Mouse (Mus musculus) embryonic facial prominence, embryonic 15.5 days (tissue): ENCODE measurements around the gene Narfl. TPM values are rescaled to one million over a fixed set of nuclear protein-coding genes. Genes with fewer than 3 reads are reported as not detected.
A peak's percentile ranks its signal among the peaks of the same experiment; 100 is the strongest.

ENCODE experiments used
- ATAC-seq: fragments of 200-750 bp; cut with Nextera tagmentation; 2 replicates; pipeline ENCODE4 v1.8.0; 2017; ENCODE audit warnings: low read depth, moderate TSS enrichment; ENCODE audit not compliant: insufficient number of reproducible peaks, low FRiP score, low TSS enrichment
- H3K27ac ChIP-seq: fragments of 300-500 bp; sonication (generic); replicated peaks from 2 replicates; pipeline ENCODE4 v1.5.1; 2015; ENCODE audit warnings: mild to moderate bottlenecking, inconsistent platforms
- H3K27me3 ChIP-seq: fragments of 300-500 bp; sonication (generic); 2 replicates; pipeline ENCODE4 v1.6.1; 2015; ENCODE audit warnings: inconsistent platforms
- H3K36me3 ChIP-seq: fragments of 300-500 bp; sonication (generic); 2 replicates; pipeline ENCODE4 v1.6.1; 2015; ENCODE audit warnings: mild to moderate bottlenecking, inconsistent platforms
- H3K4me1 ChIP-seq: fragments of 300-500 bp; sonication (generic); 2 replicates; pipeline ENCODE4 v1.6.1; 2015; ENCODE audit warnings: inconsistent platforms
- H3K4me2 ChIP-seq: fragments of 300-500 bp; sonication (generic); replicated peaks from 2 replicates; pipeline ENCODE4 v1.6.1; 2015; ENCODE audit warnings: mild to moderate bottlenecking, inconsistent platforms
- H3K4me3 ChIP-seq: fragments of 300-500 bp; sonication (generic); replicated peaks from 2 replicates; pipeline ENCODE4 v1.5.1; 2015; ENCODE audit warnings: mild to moderate bottlenecking, inconsistent platforms
- H3K9ac ChIP-seq: fragments of 300-500 bp; sonication (generic); 2 replicates; pipeline ENCODE4 v1.6.1; 2015; ENCODE audit warnings: inconsistent platforms
- H3K9me3 ChIP-seq: fragments of 300-500 bp; sonication (generic); replicated peaks from 2 replicates; pipeline ENCODE4 v1.6.1; 2016; ENCODE audit warnings: inconsistent platforms
- WGBS: fragments of 180-500 bp; shearing (Covaris S2); methylation state at CpG from one replicate; pipeline ENCODE4 v1.1.7; 2015; 5-methylcytosine and 5-hydroxymethylcytosine counted together
- polyA plus RNA-seq: library from polyadenylated mRNA; unstranded; fragments of >200 nt; fragmentation: Nextera tagmentation; extraction: Ambion mirVana; gene quantifications from 2 replicates; pipeline ENCODE4 v1.2.1, GENCODE M21; 2015

Narfl gene
- polyA plus RNA-seq, 1 experiment from 2014 or later = 26.9 TPM

DNA sequence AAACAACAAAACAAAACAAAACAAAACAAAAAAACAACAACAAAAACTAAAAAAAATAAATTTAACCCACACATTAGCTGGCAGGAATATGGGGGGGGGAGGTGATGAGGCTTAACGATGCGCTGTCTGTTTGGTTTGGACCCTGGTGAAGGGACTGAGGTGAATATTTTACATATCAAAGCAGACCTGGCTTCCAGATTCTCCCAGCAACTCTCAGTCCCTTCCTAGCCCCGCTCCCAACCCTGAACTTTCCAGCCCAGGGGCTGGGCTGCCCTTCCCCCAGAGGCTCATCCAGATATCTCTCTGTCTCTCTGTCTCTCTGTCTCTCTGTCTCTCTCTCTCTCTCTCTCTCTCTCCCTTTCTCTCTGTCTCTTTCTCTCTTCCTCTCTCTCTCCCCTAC, 11.0 kb upstream of the Narfl start:
- no peaks in the 10 kb centered on the region for H3K9me3 ChIP-seq
- 40% methylated on average over 3 of the region's 3 CpGs for WGBS
- no peaks in the 10 kb centered on the region for H3K4me1 ChIP-seq
- no peak overlapping the region for H3K9ac ChIP-seq
- H3K36me3 ChIP-seq = no peaks in the 10 kb centered on the region
- ATAC-seq = no peak
- no peak overlapping the region for H3K4me2 ChIP-seq
- H3K27me3 ChIP-seq = peaks cover 4% of the 10 kb centered on the region; the same call in 1 of the 2 replicates
- H3K27ac ChIP-seq = no peak overlapping the region
- H3K4me3 ChIP-seq = no peak overlapping the region

DNA sequence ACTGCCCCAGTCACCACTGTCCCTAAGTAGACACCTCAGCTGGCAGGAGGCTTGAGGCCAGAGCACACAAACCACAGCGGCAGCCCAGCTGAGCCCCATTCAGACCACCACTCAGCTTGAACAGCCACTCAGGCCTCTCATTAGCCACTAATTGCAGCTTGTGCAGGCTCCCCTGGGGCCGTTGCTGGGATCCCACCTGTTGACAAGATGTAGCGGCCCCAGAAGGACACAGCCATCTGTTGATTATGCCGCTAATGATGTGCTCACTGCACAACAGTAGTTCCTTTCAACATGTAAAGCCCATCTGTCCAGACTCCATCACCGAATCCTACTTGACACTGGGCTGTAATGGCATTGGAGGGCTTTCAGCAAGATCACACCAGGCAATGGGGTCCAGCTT, 7.7 kb upstream of the Narfl start:
- ATAC-seq = peak; percentile 76
- Histone ChIP-seq H3K27me3 (peaks cover 8% of the 10 kb centered on the region; the same call in 1 of the 2 replicates), H3K36me3 (no peaks in the 10 kb centered on the region), H3K9me3 (no peaks in the 10 kb centered on the region), H3K27ac (no peak overlapping the region), H3K4me2 (no peak overlapping the region), H3K9ac (no peak overlapping the region), H3K4me3 (no peak overlapping the region), H3K4me1 (no peaks in the 10 kb centered on the region)
- 33% methylated on average over 5 of the region's 5 CpGs for WGBS

GRCm38 (mm10) chr17:25769331-25769730, 4.2 kb upstream of the Narfl start:
- no peak overlapping the region for H3K4me2 ChIP-seq
- H3K9ac ChIP-seq = no peak overlapping the region
- peaks cover 8% of the 10 kb centered on the region; the same call in 1 of the 2 replicates for H3K27me3 ChIP-seq
- no peaks in the 10 kb centered on the region for H3K36me3 ChIP-seq
- no peak overlapping the region for H3K27ac ChIP-seq
- no peaks in the 10 kb centered on the region for H3K9me3 ChIP-seq
- no peak for ATAC-seq
- 27% methylated on average over 9 of the region's 9 CpGs for WGBS
- H3K4me3 ChIP-seq = no peak overlapping the region
- H3K4me1 ChIP-seq = peaks cover 3% of the 10 kb centered on the region

GRCm38 (mm10) chr17:25775318-25776062, 1.9 kb downstream of the Narfl start:
- H3K27ac ChIP-seq = no peak overlapping the region
- no peak overlapping the region for H3K4me2 ChIP-seq
- 78% methylated on average over 10 of the region's 10 CpGs for WGBS
- peaks cover 7% of the 10 kb centered on the region for H3K4me1 ChIP-seq
- no peak overlapping the region for H3K9ac ChIP-seq
- ATAC-seq = no peak
- H3K36me3 ChIP-seq = peaks cover 30% of the 10 kb centered on the region
- no peak overlapping the region for H3K4me3 ChIP-seq
- H3K27me3 ChIP-seq = no peaks in the 10 kb centered on the region
- no peaks in the 10 kb centered on the region for H3K9me3 ChIP-seq

- Histone ChIP-seq H3K36me3 (peaks cover 53% of the 10 kb centered on the region), H3K27me3 (no peaks in the 10 kb centered on the region)
- ATAC-seq = no peak
These were observed 4.4 kb downstream of the Narfl start for GRCm38 (mm10) chr17:25777948-25778347.

GRCm38 (mm10) chr17:25781339-25781738, 7.8 kb downstream of the Narfl start:
- no peak overlapping the region for H3K4me2 ChIP-seq
- H3K27me3 ChIP-seq = no peaks in the 10 kb centered on the region
- H3K9me3 ChIP-seq = no peaks in the 10 kb centered on the region
- no peak overlapping the region for H3K4me3 ChIP-seq
- H3K4me1 ChIP-seq = peaks cover 28% of the 10 kb centered on the region
- peaks cover 63% of the 10 kb centered on the region for H3K36me3 ChIP-seq
- H3K9ac ChIP-seq = no peak overlapping the region
- 78% methylated on average over 6 of the region's 6 CpGs for WGBS
- H3K27ac ChIP-seq = no peak overlapping the region
- no peak for ATAC-seq

More at GRCm38 (mm10) chr17:25777948-25778347, 4.4 kb downstream of the Narfl start:
- Histone ChIP-seq H3K27ac (no peak overlapping the region), H3K9me3 (no peaks in the 10 kb centered on the region), H3K4me3 (no peak overlapping the region), H3K4me1 (peaks cover 10% of the 10 kb centered on the region), H3K4me2 (no peak overlapping the region), H3K9ac (no peak overlapping the region)
- 93% methylated on average over 5 of the region's 5 CpGs for WGBS

DNA sequence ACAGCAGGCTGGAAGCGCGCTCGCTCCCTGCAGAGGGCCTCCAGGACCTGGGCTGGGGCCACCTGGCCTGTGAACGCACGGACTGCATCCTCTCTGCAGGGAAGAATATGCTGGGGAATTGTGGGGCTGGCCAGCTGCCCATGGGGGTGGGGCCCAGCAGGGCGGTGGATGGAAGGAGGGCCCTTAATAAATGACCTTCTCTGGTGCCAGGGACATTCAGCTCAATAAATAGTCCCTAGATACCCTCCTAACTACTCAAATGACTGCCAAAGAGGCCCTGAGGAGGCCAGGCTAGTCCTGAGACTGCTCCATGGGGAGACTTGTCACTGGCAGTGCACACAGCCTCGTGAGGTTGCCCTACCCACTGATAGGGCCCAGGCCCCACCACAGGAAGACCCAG, 9.5 kb downstream of the Narfl start:
- ATAC-seq = no peak
- 83% methylated on average over 7 of the region's 7 CpGs for WGBS
- peaks cover 28% of the 10 kb centered on the region for H3K4me1 ChIP-seq
- H3K27me3 ChIP-seq = no peaks in the 10 kb centered on the region
- H3K9ac ChIP-seq = no peak overlapping the region
- no peak overlapping the region for H3K4me3 ChIP-seq
- H3K27ac ChIP-seq = no peak overlapping the region
- H3K4me2 ChIP-seq = no peak overlapping the region
- H3K9me3 ChIP-seq = no peaks in the 10 kb centered on the region
- peaks cover 56% of the 10 kb centered on the region for H3K36me3 ChIP-seq

DNA sequence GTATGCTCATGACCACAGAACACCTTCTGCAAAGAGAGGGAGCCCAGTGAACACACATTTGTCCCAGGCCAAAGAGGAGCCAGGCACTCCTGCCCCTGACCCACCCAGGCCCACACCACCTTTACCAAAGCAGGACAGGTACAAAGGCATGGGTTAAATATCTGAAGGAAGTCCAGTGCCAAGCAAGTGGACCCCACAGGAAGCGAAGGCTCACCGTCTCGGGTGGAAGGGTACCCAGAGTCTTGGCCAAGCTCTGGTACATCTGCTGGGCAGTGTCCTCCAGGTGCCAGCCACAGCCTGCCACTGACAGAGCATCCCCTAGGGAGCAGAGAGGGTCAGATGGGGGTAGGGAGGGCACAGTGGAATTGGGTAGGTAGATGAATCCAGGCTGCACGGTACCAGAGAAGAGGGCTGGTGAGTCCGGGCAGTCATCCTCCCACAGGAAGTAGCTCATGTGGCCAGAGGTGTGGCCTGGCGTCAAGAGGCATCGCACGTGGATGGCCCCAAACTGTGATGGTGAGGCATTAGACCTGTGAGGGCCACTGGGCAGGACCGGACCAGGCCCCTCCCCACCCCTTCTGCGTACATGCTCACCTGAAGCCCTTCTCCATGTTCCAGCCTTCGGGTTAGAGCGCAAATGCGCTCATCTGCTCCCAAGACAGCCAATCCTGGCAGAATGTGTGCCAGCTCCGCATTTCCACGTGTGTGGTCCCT, 10.4 kb downstream of the Narfl start:
- no peak for ATAC-seq
- peak overlapping the region; percentile 78 for H3K4me3 ChIP-seq
- H3K9me3 ChIP-seq = no peaks in the 10 kb centered on the region
- WGBS = 70% methylated on average over 15 of the region's 15 CpGs
- peak overlapping the region; percentile 69 for H3K4me2 ChIP-seq
- peak overlapping the region; percentile 70; the same call in 1 of the 2 replicates for H3K9ac ChIP-seq
- peaks cover 53% of the 10 kb centered on the region for H3K36me3 ChIP-seq
- no peaks in the 10 kb centered on the region for H3K27me3 ChIP-seq
- no peak overlapping the region for H3K27ac ChIP-seq
- peaks cover 28% of the 10 kb centered on the region for H3K4me1 ChIP-seq

DNA sequence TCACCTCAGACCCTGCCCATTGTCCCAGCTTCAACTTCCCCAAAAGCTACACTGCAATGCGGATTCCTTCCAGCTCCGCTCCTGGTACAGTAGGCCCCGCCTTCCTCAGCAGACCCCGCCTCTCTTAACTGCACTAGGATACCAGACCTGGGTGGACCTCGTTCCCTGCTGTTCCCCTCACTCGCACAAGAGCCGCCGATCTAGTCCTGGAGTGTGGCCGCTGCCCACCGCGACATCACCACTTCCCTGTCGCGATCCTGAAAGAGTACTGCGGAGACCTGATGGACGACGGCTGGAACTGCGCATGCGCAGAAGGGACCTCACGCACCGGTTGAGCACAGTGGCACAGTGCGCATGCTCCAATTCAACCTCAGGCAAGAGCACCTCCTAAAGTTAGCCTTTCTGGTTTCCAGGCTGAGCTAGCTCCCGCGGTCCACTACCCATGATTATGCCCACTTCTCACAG, 11.7 kb downstream of the Narfl start, which contains the start of gene Haghl:
Haghl (minus strand) TSS at position 393 of the 465 bp plus-strand sequence.
- no peaks in the 10 kb centered on the region for H3K27me3 ChIP-seq
- peaks cover 28% of the 10 kb centered on the region for H3K4me1 ChIP-seq
- peaks cover 50% of the 10 kb centered on the region for H3K36me3 ChIP-seq
- ATAC-seq = peak; percentile 82
- peak within 1 kb of the TSS; percentile 70 for H3K9ac ChIP-seq
- H3K4me2 ChIP-seq = peak within 1 kb of the TSS; percentile 69
- WGBS = under 1% methylated on average over 23 of the region's 23 CpGs
- H3K4me3 ChIP-seq = peak within 1 kb of the TSS; percentile 78
- no peaks in the 10 kb centered on the region for H3K9me3 ChIP-seq
- H3K27ac ChIP-seq = peak within 1 kb of the TSS; percentile 90

DNA sequence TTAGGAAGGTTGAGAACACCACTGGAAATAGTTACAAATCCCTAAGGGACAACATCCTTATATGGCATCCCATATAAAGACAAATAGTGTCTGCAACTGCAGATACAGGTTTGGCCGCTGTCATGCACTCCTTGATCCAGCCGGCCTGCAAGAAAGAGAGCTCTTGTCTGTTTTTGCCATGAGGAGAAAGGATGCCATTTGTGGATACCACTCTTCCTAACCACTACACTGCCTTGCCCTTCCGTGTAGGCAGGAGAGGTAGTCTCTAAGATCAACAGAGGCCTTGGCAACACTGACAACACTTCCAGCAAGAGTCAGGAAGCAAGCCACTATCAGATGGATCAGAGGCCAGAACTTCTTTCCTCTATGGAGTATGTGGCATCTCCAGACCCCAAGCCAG, 12.7 kb downstream of the Narfl start, which contains the start of gene Ccdc78:
Ccdc78 (plus strand) TSS at position 301 of the 400 bp plus-strand sequence.
- Histone ChIP-seq H3K4me3 (peak within 1 kb of the TSS; percentile 78), H3K4me2 (peak within 1 kb of the TSS; percentile 69), H3K9ac (peak within 1 kb of the TSS; percentile 70), H3K9me3 (no peaks in the 10 kb centered on the region), H3K36me3 (peaks cover 43% of the 10 kb centered on the region), H3K4me1 (peaks cover 37% of the 10 kb centered on the region), H3K27me3 (no peaks in the 10 kb centered on the region), H3K27ac (peak within 1 kb of the TSS; percentile 90)
- ATAC-seq = no peak
- WGBS = 80% methylated on average over 3 of the region's 3 CpGs

GRCm38 (mm10) chr17:25786781-25787504, 13.4 kb downstream of the Narfl start:
- no peak for ATAC-seq
- WGBS = 90% methylated on average over 9 of the region's 9 CpGs
- H3K9ac ChIP-seq = no peak overlapping the region
- no peak overlapping the region for H3K27ac ChIP-seq
- no peaks in the 10 kb centered on the region for H3K27me3 ChIP-seq
- H3K4me1 ChIP-seq = peaks cover 43% of the 10 kb centered on the region
- no peaks in the 10 kb centered on the region for H3K9me3 ChIP-seq
- H3K36me3 ChIP-seq = peaks cover 36% of the 10 kb centered on the region
- no peak overlapping the region for H3K4me3 ChIP-seq
- H3K4me2 ChIP-seq = no peak overlapping the region
